In genomic region chr13:23751478-23751956, GRCm38 (mm10) we compare ENCODE assay signal across 8 mouse cellular contexts. TPM values are rescaled to one million over a fixed set of nuclear protein-coding genes. Genes with fewer than 3 reads are reported as not detected.
DNase-seq lines count a peak whose midpoint lies in the region; ATAC-seq and TF ChIP-seq lines count a peak whose summit lies in the region.

No protein-coding gene starts in this region.

- no peaks in the 10 kb centered on the region for H3K27me3 ChIP-seq in heart, postnatal 0 days (ENCODE audit: control insufficient read depth, insufficient read depth, low read length)
- no peaks in the 10 kb centered on the region for H3K27me3 ChIP-seq in forebrain, embryonic 15.5 days

- TF ChIP-seq CTCF in heart, postnatal 0 days (IDR thresholded peaks at IDR 0.05; ENCODE audit: low read depth): no peak

- H3K36me3 ChIP-seq in heart, postnatal 0 days (replicated peaks; ENCODE audit: control insufficient read depth, insufficient read depth, low read length): no peaks in the 10 kb centered on the region
- H3K36me3 ChIP-seq in forebrain, embryonic 15.5 days: no peaks in the 10 kb centered on the region

- H3K4me2 ChIP-seq in heart, postnatal 0 days (ENCODE audit: low read depth, low read length): peak overlapping the region; percentile 70
- H3K4me2 ChIP-seq in forebrain, embryonic 15.5 days (replicated peaks): peak overlapping the region; percentile 77

- H3K27ac ChIP-seq in heart, postnatal 0 days (ENCODE audit: low read depth): peak overlapping the region; percentile 95
- peak overlapping the region; percentile 97 for H3K27ac ChIP-seq in forebrain, embryonic 15.5 days (replicated peaks)

- 4% methylated on average over 11 of the region's 11 CpGs for WGBS in heart, postnatal 0 days
- WGBS in forebrain, embryonic 15.5 days: under 1% methylated on average over 11 of the region's 11 CpGs

- no peak for TF ChIP-seq EP300 in heart, postnatal 0 days (IDR thresholded peaks at IDR 0.05; ENCODE audit: low read depth)

- peak overlapping the region; percentile 54 for H3K9ac ChIP-seq in heart, postnatal 0 days (replicated peaks; ENCODE audit: low read depth, low read length)
- peak overlapping the region; percentile 52 for H3K9ac ChIP-seq in forebrain, embryonic 15.5 days (replicated peaks)

- H3K4me3 ChIP-seq in heart, postnatal 0 days (ENCODE audit: low read depth, low read length): peak overlapping the region; percentile 46
- H3K4me3 ChIP-seq in forebrain, embryonic 15.5 days: peak overlapping the region; percentile 51

- peaks cover 7% of the 10 kb centered on the region; the same call in 1 of the 2 replicates for H3K4me1 ChIP-seq in heart, postnatal 0 days (ENCODE audit: control insufficient read depth, insufficient read depth)
- H3K4me1 ChIP-seq in forebrain, embryonic 15.5 days: peaks cover 33% of the 10 kb centered on the region

- no peaks in the 10 kb centered on the region for H3K9me3 ChIP-seq in heart, postnatal 0 days (replicated peaks; ENCODE audit: control insufficient read depth, low read length)
- H3K9me3 ChIP-seq in forebrain, embryonic 15.5 days: no peaks in the 10 kb centered on the region

- no peak for DNase-seq in heart, postnatal 0 days (ENCODE audit: low spot score)
- DNase-seq in heart, adult 8-10 months (ENCODE audit: low spot score): no peak
- peak; percentile 46 for DNase-seq in Muller cell, postnatal 12 days (ENCODE audit: inconsistent ontology term)
- DNase-seq in ovary, postnatal 14 days (ENCODE audit: low spot score): no peak
- DNase-seq in frontal cortex, postnatal 14 days (ENCODE audit: low spot score in 2 of 2): no peak
- DNase-seq in urinary bladder, adult 2 months (ENCODE audit: low spot score): no peak

- ATAC-seq in heart, postnatal 0 days (ENCODE audit: insufficient read depth, low read depth): no peak
- no peak for ATAC-seq in forebrain, embryonic 15.5 days (replicated peaks)
- ATAC-seq in megakaryocyte, adult 5-6 weeks (ENCODE audit: poor library complexity, severe bottlenecking): peak; percentile 22; the same call in 1 of the 2 replicates

RNA-seq across cellular contexts. Expression of gene Hist1h3b, which starts 0.6 kb away (rescaled TPM):
- 800 and 1,239 TPM in 2 replicates for total RNA-seq in heart, postnatal 0 days (2014; rRNA removed; ENCODE audit: low replicate concordance)
- 3.2 and 3.3 TPM in 2 replicates for polyA plus RNA-seq in heart, postnatal 0 days (2015; fragmentation: Nextera tagmentation; extraction: Ambion mirVana)
- 10 to 100 TPM in 1 of 4 experiments, 1 to 10 TPM in 3; 2.4 to 16.9 (median 4.5) TPM for total RNA-seq in heart, adult 8-10 months (2022)
- polyA plus RNA-seq in forebrain, embryonic 15.5 days (2015; fragmentation: Nextera tagmentation; extraction: Ambion mirVana): 7.9 and 11.7 TPM in 2 replicates
- total RNA-seq in megakaryocyte, adult 5-6 weeks (2015): 495 and 572 TPM in 2 replicates
- 546 and 613 TPM in 2 replicates for total RNA-seq in megakaryocyte, adult 5-6 weeks (2017)
- 0.48 and 0.52 TPM in 2 replicates for polyA plus RNA-seq in urinary bladder, adult 2 months (2012; rRNA removed)

RNA-seq across cellular contexts. Expression of gene Hist1h2ab, which starts 0.6 kb away (rescaled TPM):
- 667 and 733 TPM in 2 replicates for total RNA-seq in heart, postnatal 0 days (2014; rRNA removed; ENCODE audit: low replicate concordance)
- polyA plus RNA-seq in heart, postnatal 0 days (2015; fragmentation: Nextera tagmentation; extraction: Ambion mirVana): 5.6 and 7.6 TPM in 2 replicates
- total RNA-seq in heart, adult 8-10 months (2022): 1 to 10 TPM in 3 of 4 experiments, not detected in 1; 2.4 to 8.4 (median 4.0) TPM
- 26.0 and 31.2 TPM in 2 replicates for polyA plus RNA-seq in forebrain, embryonic 15.5 days (2015; fragmentation: Nextera tagmentation; extraction: Ambion mirVana)
- total RNA-seq in megakaryocyte, adult 5-6 weeks (2015): 64.3 and 114 TPM in 2 replicates
- total RNA-seq in megakaryocyte, adult 5-6 weeks (2017): 3,821 and 4,666 TPM in 2 replicates
- polyA plus RNA-seq in urinary bladder, adult 2 months (2012; rRNA removed): 0.60 TPM in 1 of 2 replicates, not detected in the other

RNA-seq across cellular contexts. Expression of gene Hist1h2bb, which starts 5.0 kb away (rescaled TPM):
- total RNA-seq in heart, postnatal 0 days (2014; rRNA removed; ENCODE audit: low replicate concordance): 1,542 and 1,547 TPM in 2 replicates
- 0.59 and 0.78 TPM in 2 replicates for polyA plus RNA-seq in heart, postnatal 0 days (2015; fragmentation: Nextera tagmentation; extraction: Ambion mirVana)
- 1 to 10 TPM; 2.6 to 6.9 (median 4.0) TPM for total RNA-seq in heart, adult 8-10 months (2022)
- 1.8 and 2.0 TPM in 2 replicates for polyA plus RNA-seq in forebrain, embryonic 15.5 days (2015; fragmentation: Nextera tagmentation; extraction: Ambion mirVana)
- 264 and 296 TPM in 2 replicates for total RNA-seq in megakaryocyte, adult 5-6 weeks (2015)
- 5,681 and 7,839 TPM in 2 replicates for total RNA-seq in megakaryocyte, adult 5-6 weeks (2017)
- polyA plus RNA-seq in urinary bladder, adult 2 months (2012; rRNA removed): 0.43 and 0.49 TPM in 2 replicates

RNA-seq across cellular contexts. Expression of gene Hist1h4b, which starts 5.3 kb away (rescaled TPM):
- total RNA-seq in heart, postnatal 0 days (2014; rRNA removed; ENCODE audit: low replicate concordance): 252 and 267 TPM in 2 replicates
- polyA plus RNA-seq in heart, postnatal 0 days (2015; fragmentation: Nextera tagmentation; extraction: Ambion mirVana): 0.46 and 0.60 TPM in 2 replicates
- 1 to 10 TPM; 5.4 to 9.6 (median 6.8) TPM for total RNA-seq in heart, adult 8-10 months (2022)
- polyA plus RNA-seq in forebrain, embryonic 15.5 days (2015; fragmentation: Nextera tagmentation; extraction: Ambion mirVana): 2.8 and 3.8 TPM in 2 replicates
- 64.8 and 95.3 TPM in 2 replicates for total RNA-seq in megakaryocyte, adult 5-6 weeks (2015)
- 562 and 732 TPM in 2 replicates for total RNA-seq in megakaryocyte, adult 5-6 weeks (2017)
- polyA plus RNA-seq in urinary bladder, adult 2 months (2012; rRNA removed): 0.75 and 0.94 TPM in 2 replicates

RNA-seq across cellular contexts. Expression of gene Hist1h3c, which starts 6.1 kb away (rescaled TPM):
- total RNA-seq in heart, postnatal 0 days (2014; rRNA removed; ENCODE audit: low replicate concordance): 1,907 and 3,007 TPM in 2 replicates
- 1.2 and 1.3 TPM in 2 replicates for polyA plus RNA-seq in heart, postnatal 0 days (2015; fragmentation: Nextera tagmentation; extraction: Ambion mirVana)
- 1 to 10 TPM in 2 of 4 experiments, under 1 TPM in 1, not detected in 1; 0.82 to 5.6 (median 2.3) TPM for total RNA-seq in heart, adult 8-10 months (2022)
- 3.9 and 4.1 TPM in 2 replicates for polyA plus RNA-seq in forebrain, embryonic 15.5 days (2015; fragmentation: Nextera tagmentation; extraction: Ambion mirVana)
- 115 and 119 TPM in 2 replicates for total RNA-seq in megakaryocyte, adult 5-6 weeks (2015)
- 508 and 593 TPM in 2 replicates for total RNA-seq in megakaryocyte, adult 5-6 weeks (2017)
- 0.48 and 0.84 TPM in 2 replicates for polyA plus RNA-seq in urinary bladder, adult 2 months (2012; rRNA removed)

Comparison
In these comparisons a context has a peak if more than half of its experiments do, and no peak if none do; other contexts are left out.
1. RNA of gene Hist1h3b, which starts 0.6 kb away (total RNA-seq): 800 to 1,239 TPM in heart, postnatal 0 days and 495 to 613 TPM in megakaryocyte, adult 5-6 weeks; 2.4 to 16.9 TPM in heart, adult 8-10 months; every median in the first group is over 10 times any median in the second.
2. RNA of gene Hist1h2ab, which starts 0.6 kb away (total RNA-seq): 64.3 to 4,666 TPM in megakaryocyte, adult 5-6 weeks and 667 to 733 TPM in heart, postnatal 0 days; 2.4 to 8.4 TPM in heart, adult 8-10 months; every median in the first group is over 4 times any median in the second.
3. RNA of gene Hist1h2bb, which starts 5.0 kb away (total RNA-seq): 264 to 7,839 TPM in megakaryocyte, adult 5-6 weeks and 1,542 to 1,547 TPM in heart, postnatal 0 days; 2.6 to 6.9 TPM in heart, adult 8-10 months; every median in the first group is over 10 times any median in the second.